Mouse (Mus musculus) adrenal gland, postnatal 0 days (tissue): ENCODE measurements around the gene Pef1. TPM values are rescaled to one million over a fixed set of nuclear protein-coding genes. Genes with fewer than 3 reads are reported as not detected.

ENCODE experiments used
- polyA plus RNA-seq: library from polyadenylated mRNA; unstranded; fragments of >200 nt; fragmentation: Nextera tagmentation; extraction: Ambion mirVana; gene quantifications from 2 replicates; pipeline ENCODE4 v1.2.1, GENCODE M21; 2015

Pef1 gene
- polyA plus RNA-seq: 62.6 and 87.6 TPM in 2 replicates

DNA sequence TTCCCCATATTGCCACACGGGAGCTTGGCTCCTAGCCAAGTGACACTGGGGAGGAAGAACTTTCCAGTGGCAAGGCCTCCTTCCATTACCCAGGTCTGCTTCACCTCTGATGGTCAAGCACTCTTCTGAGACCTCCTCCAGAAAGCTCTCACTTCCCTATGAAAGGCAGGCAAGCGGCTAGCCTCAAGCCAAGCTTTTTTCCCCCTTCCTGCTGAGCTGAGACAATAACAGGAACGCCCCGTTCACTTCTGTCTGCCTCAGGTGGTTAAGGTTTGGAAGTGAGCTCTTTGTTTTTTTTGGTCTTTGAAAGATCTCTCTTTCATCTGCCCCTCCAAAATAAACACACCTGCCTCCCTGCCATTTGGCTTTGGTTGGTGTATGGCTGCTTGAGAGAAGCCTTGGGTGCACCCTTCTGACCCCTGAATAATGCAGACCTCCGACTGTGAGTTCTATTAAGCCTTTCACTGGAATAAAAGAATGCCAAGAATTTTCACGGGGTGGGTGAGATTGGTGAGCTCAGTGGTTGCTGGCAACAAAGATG lies at the start of gene Pef1:
Gene Pef1, plus strand, starts transcription at position 448 of the 541 bp plus-strand sequence.

DNA sequence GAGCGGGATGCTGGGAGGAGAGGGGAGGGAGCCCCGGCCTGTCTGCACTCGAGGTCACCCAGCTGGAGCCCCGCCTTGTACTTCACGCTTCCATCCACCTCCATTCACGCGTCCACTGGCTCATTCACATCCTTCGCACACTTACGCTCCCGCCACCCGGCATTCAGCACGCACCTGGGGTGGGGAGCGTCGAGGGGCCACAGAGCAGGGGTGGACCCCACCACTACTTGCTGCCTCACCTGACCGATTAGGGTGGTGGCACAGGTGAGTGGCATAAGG lies 36.8 kb downstream of the Pef1 start, which contains the start of gene Hcrtr1:
Gene Hcrtr1, minus strand, starts transcription at position 146 of the 279 bp plus-strand sequence.

DNA sequence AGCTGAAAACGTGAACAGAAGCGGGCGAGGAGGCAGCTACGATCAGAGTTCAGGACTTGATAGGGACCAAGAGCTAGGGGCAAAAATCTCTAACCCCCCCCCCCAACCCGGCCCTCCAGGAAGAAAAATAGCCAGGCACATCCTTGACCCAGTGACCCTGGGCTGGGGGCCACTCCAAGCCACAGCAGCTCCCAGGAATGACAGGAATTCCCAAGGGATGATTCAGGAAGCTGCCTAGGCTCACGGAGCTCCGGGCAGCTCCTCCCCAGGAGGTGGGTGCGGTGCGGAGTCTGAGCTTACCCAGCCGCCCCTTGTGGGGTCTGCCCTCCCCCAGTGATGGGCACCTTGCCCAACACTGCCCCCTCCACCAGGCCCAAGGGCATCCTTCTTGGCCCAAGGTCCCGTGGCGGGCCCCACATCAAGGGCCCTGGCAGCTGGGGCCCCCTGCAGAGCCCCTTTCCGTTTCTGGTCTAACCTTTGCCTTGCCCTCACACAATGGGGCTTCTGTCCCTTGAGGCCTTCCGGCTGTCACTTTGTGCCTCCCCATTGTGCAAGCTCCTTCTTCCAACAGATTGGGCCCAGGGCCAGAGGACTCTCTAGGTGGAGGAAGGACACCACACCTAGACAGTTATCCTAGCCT lies 72.8 kb downstream of the Pef1 start, which contains the start of gene Tinagl1:
Gene Tinagl1, minus strand, starts transcription at position 51 of the 640 bp plus-strand sequence.

Other genes starting within 250 kb of the Pef1 start
- gene Spocd1, start 173.3 kb upstream of the Pef1 start, polyA plus RNA-seq: 0.10 TPM in 1 of 2 replicates, not detected in the other
- gene Adgrb2, start 117.7 kb upstream of the Pef1 start, polyA plus RNA-seq: 2.9 and 4.9 TPM in 2 replicates
- gene Col16a1, start 54.7 kb upstream of the Pef1 start, polyA plus RNA-seq: 48.4 and 74.4 TPM in 2 replicates
- gene Hcrtr1, start 36.8 kb downstream of the Pef1 start, polyA plus RNA-seq: 0.58 and 1.6 TPM in 2 replicates
- gene Tinagl1, start 72.6 kb downstream of the Pef1 start, polyA plus RNA-seq: 33.0 and 59.9 TPM in 2 replicates
- gene Gm853, start 119.8 kb downstream of the Pef1 start, polyA plus RNA-seq: not detected in 2 replicates
- gene Serinc2, start 176.6 kb downstream of the Pef1 start, polyA plus RNA-seq: 4.2 and 5.0 TPM in 2 replicates
- gene Fabp3, start 206.0 kb downstream of the Pef1 start, polyA plus RNA-seq: 21.8 and 34.5 TPM in 2 replicates
- gene Gm10570, start 206.1 kb downstream of the Pef1 start, polyA plus RNA-seq: 0.46 TPM in 1 of 2 replicates, not detected in the other